Mouse (Mus musculus) CD8-positive naive resting alpha-beta T cell, adult 2 months (primary cell): ENCODE data around the gene Ccdc28a.

Experiments used
- DNase-seq, 2 experiments: peaks; one replicate each; pipeline ENCODE4 v3.0.0; 2022; ENCODE audit warnings: low read depth in 2 of 2, low spot score in 2 of 2

The Ccdc28a gene

DNA sequence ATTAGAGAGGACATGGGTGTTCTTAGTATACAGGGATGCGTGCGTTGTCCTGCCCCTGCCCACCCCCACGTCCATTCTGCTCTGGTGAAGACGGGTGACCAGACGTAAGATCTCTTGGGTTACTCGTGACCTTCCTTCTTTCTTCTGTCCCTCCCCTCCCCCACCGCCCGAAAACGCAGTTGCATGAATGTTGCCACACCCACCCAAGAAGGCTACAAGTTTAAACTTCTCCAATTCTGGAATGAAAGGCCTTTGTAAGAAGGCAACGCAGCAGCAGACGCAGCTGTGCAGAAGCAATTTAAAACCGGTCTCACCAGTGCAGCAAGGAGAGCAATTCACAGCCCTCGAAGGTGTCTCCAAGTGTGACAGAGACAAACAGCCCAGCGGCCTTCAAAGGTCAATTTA, 40.1 kb downstream of the Ccdc28a start:
- DNase-seq, result no peak

- no peak for DNase-seq
Measured at GRCm38 (mm10) chr10:18194156-18194555, 40.6 kb downstream of the Ccdc28a start.

- peak; percentile 61 to 69 for DNase-seq
Measured at GRCm38 (mm10) chr10:18193221-18193620, 41.6 kb downstream of the Ccdc28a start.

DNA sequence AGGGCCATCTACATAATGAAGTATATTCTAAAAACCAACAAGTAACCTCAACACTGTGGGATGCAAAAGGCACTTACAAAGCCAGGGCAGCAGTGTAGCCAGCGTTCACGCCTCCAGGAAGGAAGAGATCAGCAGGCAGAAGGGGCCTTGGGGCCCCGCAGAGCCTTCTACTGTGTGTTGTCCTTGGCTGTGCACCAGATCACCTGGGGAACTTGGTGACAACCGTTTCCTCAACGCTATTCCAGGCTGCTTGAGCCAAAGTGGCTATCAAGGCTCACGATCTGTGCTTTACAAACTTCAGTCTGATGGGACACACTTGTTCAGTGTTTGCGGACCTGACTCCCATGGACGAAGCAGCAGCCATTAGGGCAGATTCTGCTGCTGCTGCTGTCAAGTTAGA, 43.1 kb downstream of the Ccdc28a start:
- no peak for DNase-seq

- no peak for DNase-seq
Measured at GRCm38 (mm10) chr10:18189498-18189897, 45.3 kb downstream of the Ccdc28a start.

DNA sequence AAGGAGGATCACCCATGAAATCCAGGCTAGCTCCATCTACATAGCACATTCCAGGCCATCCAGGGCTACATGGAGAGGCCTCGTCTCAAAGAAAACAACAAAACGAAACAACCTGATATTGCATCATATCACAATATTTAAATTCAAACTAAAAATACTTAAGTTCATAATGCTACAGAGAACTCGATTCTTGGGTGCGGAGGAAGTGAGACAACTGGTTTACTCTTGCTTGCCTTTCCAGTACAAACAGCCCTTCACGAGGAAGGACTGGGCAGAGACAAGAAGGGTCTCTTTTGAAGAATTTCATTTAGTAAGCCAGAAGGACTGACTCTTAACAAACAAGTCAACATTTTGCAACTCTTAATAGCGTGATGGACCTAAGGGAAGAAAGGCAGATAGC, 46.2 kb downstream of the Ccdc28a start:
- no peak for DNase-seq

DNA sequence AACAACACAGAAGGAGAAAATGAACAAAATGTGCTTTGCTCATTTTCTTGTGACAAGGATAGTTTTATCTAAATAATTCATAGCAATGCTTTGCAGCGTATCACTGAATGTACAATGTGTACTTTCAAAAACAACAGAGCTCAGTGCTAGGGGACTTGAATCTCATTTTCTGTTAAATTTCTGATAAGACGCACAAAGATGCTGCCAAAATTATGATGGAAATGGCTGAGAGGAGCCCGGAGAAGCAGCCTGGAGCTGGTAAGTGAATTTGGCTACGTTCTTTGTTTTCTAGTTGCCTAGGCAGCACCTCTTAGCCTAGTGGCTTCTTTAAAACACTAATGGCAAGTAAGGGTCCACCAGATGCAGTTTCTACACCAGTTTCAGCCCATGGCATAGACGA, 52.6 kb downstream of the Ccdc28a start:
- DNase-seq, result no peak

DNA sequence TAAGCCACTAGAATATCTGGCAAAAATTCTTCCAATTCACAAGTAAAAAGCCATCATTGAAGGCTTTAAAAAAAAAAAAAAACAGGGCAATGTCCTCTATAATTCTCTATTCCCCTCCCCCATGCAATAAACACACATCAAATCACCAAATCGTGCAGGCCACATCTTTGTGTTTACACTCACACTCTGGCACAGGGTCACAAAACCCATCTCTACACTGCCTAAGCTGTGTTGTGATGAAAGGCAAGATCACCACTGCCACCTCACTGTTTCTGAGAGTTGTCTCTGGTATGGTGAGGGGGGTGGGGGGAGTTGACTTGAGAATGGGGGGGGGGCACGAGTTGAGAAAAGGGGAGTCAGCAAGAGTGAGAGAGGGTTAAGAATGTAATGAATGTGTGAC, 57.5 kb downstream of the Ccdc28a start:
- no peak for DNase-seq

DNA sequence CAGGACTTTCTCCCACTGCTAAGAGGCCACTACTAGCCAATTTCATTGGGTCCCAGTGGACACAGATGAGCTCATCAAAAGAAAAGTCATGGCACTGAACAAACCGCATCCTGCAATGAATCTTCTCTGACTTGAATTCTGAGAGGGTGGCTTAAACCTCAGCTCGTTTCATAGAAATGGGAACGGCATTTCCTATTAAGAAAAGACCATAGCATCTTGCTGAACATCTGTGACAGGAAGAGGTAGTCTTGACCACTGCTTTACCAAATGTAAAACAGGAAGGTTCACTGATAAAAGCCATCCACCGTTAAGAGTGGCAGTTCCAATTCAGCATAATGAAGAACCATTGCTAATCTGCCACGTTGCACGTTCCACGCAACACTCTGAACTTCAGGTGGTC, 58.1 kb downstream of the Ccdc28a start:
- DNase-seq, result no peak

DNA sequence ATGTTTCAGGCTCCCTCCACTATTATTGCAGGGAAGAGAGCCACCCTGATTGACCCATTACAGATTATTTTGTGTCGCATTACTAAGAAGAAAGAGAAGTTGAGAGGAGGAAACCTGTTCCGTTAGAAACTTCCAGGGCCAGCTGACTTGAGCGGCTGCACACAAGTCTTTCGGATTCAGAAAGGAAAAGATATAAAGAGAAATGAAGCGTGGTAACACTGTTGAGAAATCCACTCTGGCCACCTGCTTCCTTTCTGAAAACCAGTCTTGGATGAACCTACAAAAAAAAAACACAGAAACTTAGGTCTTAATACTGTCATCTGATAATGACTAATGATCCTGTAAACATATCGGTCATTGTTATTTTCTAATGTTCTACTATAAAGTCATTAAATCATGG, 59.7 kb downstream of the Ccdc28a start:
- no peak for DNase-seq
